Mouse (Mus musculus): ENCODE results near the gene Tspyl4. TPM values are rescaled to one million over a fixed set of nuclear protein-coding genes. Genes with fewer than 3 reads are reported as not detected.

Gene Tspyl4
- polyA plus RNA-seq, 1 experiment from 2014 or later: 6.3 TPM

DNA sequence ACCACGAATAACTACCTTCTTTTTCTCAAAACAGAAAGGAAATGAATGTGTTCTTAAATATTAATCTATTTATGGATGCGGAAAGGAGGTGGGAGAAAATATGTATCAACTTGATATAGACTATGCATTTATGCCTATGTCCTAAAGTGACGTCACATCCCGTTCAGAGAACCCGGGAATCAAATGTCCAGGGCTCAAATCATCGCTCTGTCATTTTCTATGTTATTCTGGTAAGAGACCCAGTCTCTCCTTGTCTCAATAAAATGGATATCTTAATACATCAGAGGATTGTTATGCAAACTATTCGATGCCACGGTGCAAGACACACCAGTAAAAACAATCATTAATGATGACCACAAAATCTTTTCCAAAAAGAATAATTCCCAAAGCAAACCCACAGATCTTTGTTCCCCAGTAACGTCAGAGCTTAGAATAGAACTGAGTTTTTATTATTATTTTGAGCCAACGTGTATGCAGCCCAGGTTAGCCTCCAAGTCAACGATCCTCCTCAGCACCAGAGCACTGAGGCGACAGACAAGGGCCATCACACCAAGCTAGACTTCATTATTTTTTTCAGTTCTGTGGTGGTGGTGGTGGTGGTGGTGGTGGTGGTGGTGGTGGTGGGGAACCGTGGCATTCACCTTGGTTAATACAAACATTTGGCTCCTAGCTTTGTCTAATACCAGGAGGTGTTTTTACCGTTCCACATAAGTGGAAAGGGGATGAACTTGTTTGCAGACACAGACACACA lies 15.9 kb upstream of the Tspyl4 start:
- Histone ChIP-seq H3K9ac (ENCODE audit: low read depth, low read length) (peak overlapping the region; percentile 98), H3K4me2 (peak overlapping the region; percentile 94), H3K27ac (ENCODE audit: low read depth, low read length) (peak overlapping the region; percentile 77; the same call in 1 of the 2 replicates), H3K9me3 (replicated peaks; ENCODE audit: control insufficient read depth, low read length) (no peaks in the 10 kb centered on the region), H3K36me3 (ENCODE audit: control insufficient read depth, insufficient read depth, low read length) (no peaks in the 10 kb centered on the region), H3K4me3 (ENCODE audit: low read depth, low read length) (peak overlapping the region; percentile 99), H3K4me1 (ENCODE audit: control insufficient read depth, insufficient read depth, low read length) (peaks cover 11% of the 10 kb centered on the region), H3K27me3 (ENCODE audit: control insufficient read depth, insufficient read depth, low read length) (no peaks in the 10 kb centered on the region)
- ATAC-seq (replicated peaks; ENCODE audit: insufficient number of reproducible peaks, low FRiP score, low TSS enrichment): peak; percentile 7
- WGBS (ENCODE audit: insufficient replicate concordance): 19% methylated on average over 14 of the region's 14 CpGs

DNA sequence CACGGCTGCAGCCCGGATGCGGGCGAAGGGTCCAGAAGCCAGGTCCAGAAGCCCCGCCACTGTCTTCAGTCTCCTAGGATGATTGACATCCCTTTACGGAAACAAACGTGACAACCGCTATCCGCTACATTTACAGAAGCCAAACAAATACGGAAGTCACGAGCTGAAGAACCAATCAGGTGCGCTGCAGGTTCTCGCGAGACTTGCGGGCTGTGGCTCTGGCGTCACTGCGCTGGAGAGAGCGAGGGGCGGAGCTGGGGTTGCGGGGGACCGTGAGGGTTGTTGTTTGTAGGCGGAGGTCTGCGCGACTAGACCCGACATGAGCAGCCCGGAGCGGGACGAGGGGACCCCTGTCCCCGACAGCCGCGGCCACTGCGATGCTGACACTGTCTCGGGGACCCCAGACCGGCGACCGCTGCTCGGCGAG lies 15.3 kb upstream of the Tspyl4 start, which contains the start of gene Tspyl1:
Tspyl1 (plus strand) TSS at position 229 of the 427 bp plus-strand sequence.
- Histone ChIP-seq H3K36me3 (ENCODE audit: control insufficient read depth, insufficient read depth, low read length) (no peaks in the 10 kb centered on the region), H3K27ac (ENCODE audit: low read depth, low read length) (peak within 1 kb of the TSS; percentile 77), H3K4me1 (ENCODE audit: control insufficient read depth, insufficient read depth, low read length) (peaks cover 11% of the 10 kb centered on the region), H3K9ac (ENCODE audit: low read depth, low read length) (peak within 1 kb of the TSS; percentile 98), H3K9me3 (replicated peaks; ENCODE audit: control insufficient read depth, low read length) (no peaks in the 10 kb centered on the region), H3K27me3 (ENCODE audit: control insufficient read depth, insufficient read depth, low read length) (no peaks in the 10 kb centered on the region), H3K4me2 (peak within 1 kb of the TSS; percentile 94), H3K4me3 (ENCODE audit: low read depth, low read length) (peak within 1 kb of the TSS; percentile 99)
- ATAC-seq (replicated peaks; ENCODE audit: insufficient number of reproducible peaks, low FRiP score, low TSS enrichment): peak; percentile 98
- WGBS (ENCODE audit: insufficient replicate concordance): under 1% methylated on average over 38 of the region's 38 CpGs

DNA sequence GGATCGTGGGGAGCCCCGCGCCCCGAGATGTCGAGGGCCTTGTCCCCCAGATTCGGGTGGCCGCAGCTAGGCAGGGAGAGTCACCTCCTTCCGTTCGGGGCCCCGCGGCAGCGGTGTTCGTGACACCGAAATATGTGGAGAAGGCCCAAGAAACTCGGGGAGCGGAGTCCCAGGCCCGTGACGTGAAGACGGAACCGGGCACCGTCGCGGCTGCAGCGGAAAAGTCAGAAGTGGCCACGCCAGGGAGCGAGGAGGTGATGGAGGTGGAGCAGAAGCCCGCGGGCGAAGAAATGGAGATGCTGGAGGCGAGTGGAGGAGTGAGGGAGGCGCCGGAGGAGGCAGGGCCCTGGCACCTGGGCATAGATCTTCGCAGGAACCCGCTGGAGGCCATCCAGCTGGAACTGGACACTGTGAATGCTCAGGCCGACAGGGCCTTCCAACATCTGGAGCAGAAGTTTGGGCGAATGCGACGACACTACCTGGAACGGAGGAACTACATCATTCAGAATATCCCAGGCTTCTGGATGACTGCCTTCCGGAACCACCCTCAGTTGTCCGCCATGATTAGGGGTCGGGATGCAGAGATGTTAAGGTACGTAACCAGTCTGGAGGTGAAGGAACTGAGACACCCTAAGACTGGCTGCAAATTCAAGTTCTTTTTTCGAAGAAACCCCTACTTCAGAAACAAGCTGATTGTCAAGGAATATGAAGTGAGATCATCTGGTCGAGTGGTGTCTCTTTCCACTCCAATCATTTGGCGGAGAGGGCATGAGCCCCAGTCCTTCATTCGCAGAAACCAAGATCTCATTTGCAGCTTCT lies 14.6 kb upstream of the Tspyl4 start:
- Histone ChIP-seq H3K27ac (ENCODE audit: low read depth, low read length) (peak overlapping the region; percentile 77), H3K36me3 (ENCODE audit: control insufficient read depth, insufficient read depth, low read length) (no peaks in the 10 kb centered on the region; the same call in 1 of the 2 replicates), H3K9ac (ENCODE audit: low read depth, low read length) (peak overlapping the region; percentile 98), H3K4me1 (ENCODE audit: control insufficient read depth, insufficient read depth, low read length) (peaks cover 11% of the 10 kb centered on the region), H3K27me3 (ENCODE audit: control insufficient read depth, insufficient read depth, low read length) (no peaks in the 10 kb centered on the region), H3K9me3 (replicated peaks; ENCODE audit: control insufficient read depth, low read length) (no peaks in the 10 kb centered on the region), H3K4me3 (ENCODE audit: low read depth, low read length) (peak overlapping the region; percentile 99), H3K4me2 (peak overlapping the region; percentile 94)
- ATAC-seq (replicated peaks; ENCODE audit: insufficient number of reproducible peaks, low FRiP score, low TSS enrichment): peak; percentile 35
- 3% methylated on average over 47 of the region's 47 CpGs for WGBS (ENCODE audit: insufficient replicate concordance)

DNA sequence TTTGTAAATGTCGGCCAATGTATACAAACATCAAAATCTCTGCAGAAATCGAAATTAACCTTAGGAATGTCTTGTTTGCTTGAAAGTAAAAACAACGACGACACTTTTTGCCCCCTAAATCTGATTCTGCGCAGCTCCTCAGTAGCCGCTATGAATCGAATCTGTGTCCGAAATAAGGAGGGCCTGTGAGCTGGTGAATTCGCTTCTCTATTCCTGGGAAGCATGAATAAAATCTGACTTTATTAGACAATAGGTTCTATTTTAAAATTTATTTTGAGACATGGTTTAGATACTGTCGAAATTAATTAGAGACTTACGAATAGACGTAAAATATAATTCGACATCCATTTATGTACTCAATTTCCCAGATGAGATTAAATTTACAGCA lies 337 bp upstream of the Tspyl4 start:
- H3K4me2 ChIP-seq: peak overlapping the region; percentile 94

DNA sequence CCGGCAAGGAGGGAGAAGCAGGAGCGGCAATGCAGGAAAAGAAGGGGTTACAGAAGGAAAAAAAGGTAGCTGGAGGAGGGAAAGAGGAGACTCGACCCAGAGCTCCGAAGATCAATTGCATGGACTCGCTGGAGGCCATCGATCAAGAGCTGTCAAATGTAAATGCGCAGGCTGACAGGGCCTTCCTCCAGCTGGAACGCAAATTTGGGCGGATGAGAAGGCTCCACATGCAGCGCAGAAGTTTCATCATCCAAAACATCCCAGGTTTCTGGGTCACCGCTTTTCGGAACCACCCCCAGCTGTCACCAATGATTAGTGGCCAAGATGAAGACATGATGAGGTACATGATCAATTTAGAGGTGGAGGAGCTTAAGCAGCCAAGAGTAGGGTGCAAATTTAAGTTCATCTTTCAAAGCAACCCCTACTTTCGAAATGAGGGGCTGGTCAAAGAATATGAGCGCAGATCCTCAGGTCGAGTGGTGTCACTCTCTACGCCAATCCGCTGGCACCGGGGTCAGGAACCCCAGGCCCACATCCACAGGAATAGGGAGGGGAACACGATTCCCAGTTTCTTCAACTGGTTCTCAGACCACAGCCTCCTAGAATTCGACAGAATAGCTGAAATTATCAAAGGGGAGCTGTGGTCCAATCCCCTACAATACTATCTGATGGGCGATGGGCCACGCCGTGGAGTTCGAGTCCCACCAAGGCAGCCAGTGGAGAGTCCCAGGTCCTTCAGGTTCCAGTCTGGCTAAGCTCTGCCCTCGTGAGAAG lies 925 bp downstream of the Tspyl4 start:
- WGBS (ENCODE audit: insufficient replicate concordance): 47% methylated on average over 25 of the region's 25 CpGs
- H3K4me3 ChIP-seq (ENCODE audit: low read depth, low read length): peak overlapping the region; percentile 78
- peak overlapping the region; percentile 94 for H3K4me2 ChIP-seq
- H3K4me1 ChIP-seq (ENCODE audit: control insufficient read depth, insufficient read depth, low read length): peaks cover 20% of the 10 kb centered on the region
- peak overlapping the region; percentile 75 for H3K9ac ChIP-seq (ENCODE audit: low read depth, low read length)
- H3K9me3 ChIP-seq (replicated peaks; ENCODE audit: control insufficient read depth, low read length): no peaks in the 10 kb centered on the region
- no peak overlapping the region for H3K27ac ChIP-seq (ENCODE audit: low read depth, low read length)
- no peak for ATAC-seq (replicated peaks; ENCODE audit: insufficient number of reproducible peaks, low FRiP score, low TSS enrichment)
- H3K36me3 ChIP-seq (ENCODE audit: control insufficient read depth, insufficient read depth, low read length): no peaks in the 10 kb centered on the region
- no peaks in the 10 kb centered on the region for H3K27me3 ChIP-seq (ENCODE audit: control insufficient read depth, insufficient read depth, low read length)

More for the DNA sequence above, 337 bp upstream of the Tspyl4 start:
- no peaks in the 10 kb centered on the region for H3K36me3 ChIP-seq (ENCODE audit: control insufficient read depth, insufficient read depth, low read length)
- no peak for ATAC-seq (replicated peaks; ENCODE audit: insufficient number of reproducible peaks, low FRiP score, low TSS enrichment)
- H3K9ac ChIP-seq (ENCODE audit: low read depth, low read length): peak overlapping the region; percentile 69
- no peaks in the 10 kb centered on the region for H3K9me3 ChIP-seq (replicated peaks; ENCODE audit: control insufficient read depth, low read length)
- H3K4me3 ChIP-seq (ENCODE audit: low read depth, low read length): peak overlapping the region; percentile 78
- H3K4me1 ChIP-seq (ENCODE audit: control insufficient read depth, insufficient read depth, low read length): peaks cover 20% of the 10 kb centered on the region
- WGBS (ENCODE audit: insufficient replicate concordance): 8% methylated on average over 13 of the region's 13 CpGs
- H3K27me3 ChIP-seq (ENCODE audit: control insufficient read depth, insufficient read depth, low read length): no peaks in the 10 kb centered on the region
- no peak overlapping the region for H3K27ac ChIP-seq (ENCODE audit: low read depth, low read length)

DNA sequence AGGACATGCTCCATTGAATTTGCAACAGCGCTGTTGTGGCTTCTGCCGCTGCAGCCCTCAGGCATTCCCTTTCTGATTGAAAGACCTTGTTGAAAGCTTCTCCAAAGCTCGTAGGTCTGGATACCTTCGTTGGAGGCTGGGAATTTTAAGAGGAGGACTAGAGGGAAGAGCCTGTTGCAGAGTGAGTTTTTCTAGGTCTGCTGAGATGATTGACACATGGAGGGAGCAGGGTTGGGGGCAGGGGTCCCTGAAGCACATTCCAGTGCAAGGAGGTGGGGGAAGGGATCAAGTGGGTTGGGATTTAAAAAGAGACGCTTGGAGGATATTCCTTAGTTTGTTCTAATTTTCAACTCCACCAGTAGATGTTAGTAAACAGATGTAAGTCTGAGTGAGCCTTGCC lies 3.1 kb downstream of the Tspyl4 start:
- peak overlapping the region; percentile 94 for H3K4me2 ChIP-seq
- H3K9me3 ChIP-seq (replicated peaks; ENCODE audit: control insufficient read depth, low read length): no peaks in the 10 kb centered on the region
- peaks cover 20% of the 10 kb centered on the region for H3K4me1 ChIP-seq (ENCODE audit: control insufficient read depth, insufficient read depth, low read length)
- H3K9ac ChIP-seq (ENCODE audit: low read depth, low read length): no peak overlapping the region
- H3K4me3 ChIP-seq (ENCODE audit: low read depth, low read length): peak overlapping the region; percentile 23
- no peak overlapping the region for H3K27ac ChIP-seq (ENCODE audit: low read depth, low read length)
- ATAC-seq (replicated peaks; ENCODE audit: insufficient number of reproducible peaks, low FRiP score, low TSS enrichment): no peak
- no peaks in the 10 kb centered on the region for H3K36me3 ChIP-seq (ENCODE audit: control insufficient read depth, insufficient read depth, low read length)
- no peaks in the 10 kb centered on the region for H3K27me3 ChIP-seq (ENCODE audit: control insufficient read depth, insufficient read depth, low read length)
- WGBS (ENCODE audit: insufficient replicate concordance): 24% methylated on average over 5 of the region's 5 CpGs

DNA sequence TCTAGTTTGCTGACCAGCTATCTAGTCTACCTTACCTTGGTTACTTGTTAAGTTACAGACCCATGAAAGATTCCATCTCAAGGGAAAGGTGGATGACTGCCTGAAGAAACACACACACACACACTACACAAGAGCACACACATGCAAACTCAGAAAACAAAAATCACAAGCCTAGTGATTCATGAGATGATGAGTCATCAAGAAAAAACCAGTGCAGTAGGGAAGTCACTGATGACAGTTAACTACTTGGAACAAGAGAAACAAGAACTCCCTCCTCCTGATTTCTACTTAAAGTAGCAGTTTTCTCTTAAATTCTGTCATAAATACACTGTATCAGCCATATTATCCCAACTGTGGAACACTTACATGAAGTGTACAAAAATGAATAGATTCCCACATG lies 9.8 kb downstream of the Tspyl4 start:
- no peak for ATAC-seq (replicated peaks; ENCODE audit: insufficient number of reproducible peaks, low FRiP score, low TSS enrichment)
- Histone ChIP-seq H3K4me3 (ENCODE audit: low read depth, low read length) (no peak overlapping the region), H3K4me2 (no peak overlapping the region), H3K4me1 (ENCODE audit: control insufficient read depth, insufficient read depth, low read length) (no peaks in the 10 kb centered on the region), H3K9me3 (replicated peaks; ENCODE audit: control insufficient read depth, low read length) (no peaks in the 10 kb centered on the region), H3K27me3 (ENCODE audit: control insufficient read depth, insufficient read depth, low read length) (no peaks in the 10 kb centered on the region), H3K36me3 (ENCODE audit: control insufficient read depth, insufficient read depth, low read length) (no peaks in the 10 kb centered on the region), H3K27ac (ENCODE audit: low read depth, low read length) (no peak overlapping the region), H3K9ac (ENCODE audit: low read depth, low read length) (no peak overlapping the region)

DNA sequence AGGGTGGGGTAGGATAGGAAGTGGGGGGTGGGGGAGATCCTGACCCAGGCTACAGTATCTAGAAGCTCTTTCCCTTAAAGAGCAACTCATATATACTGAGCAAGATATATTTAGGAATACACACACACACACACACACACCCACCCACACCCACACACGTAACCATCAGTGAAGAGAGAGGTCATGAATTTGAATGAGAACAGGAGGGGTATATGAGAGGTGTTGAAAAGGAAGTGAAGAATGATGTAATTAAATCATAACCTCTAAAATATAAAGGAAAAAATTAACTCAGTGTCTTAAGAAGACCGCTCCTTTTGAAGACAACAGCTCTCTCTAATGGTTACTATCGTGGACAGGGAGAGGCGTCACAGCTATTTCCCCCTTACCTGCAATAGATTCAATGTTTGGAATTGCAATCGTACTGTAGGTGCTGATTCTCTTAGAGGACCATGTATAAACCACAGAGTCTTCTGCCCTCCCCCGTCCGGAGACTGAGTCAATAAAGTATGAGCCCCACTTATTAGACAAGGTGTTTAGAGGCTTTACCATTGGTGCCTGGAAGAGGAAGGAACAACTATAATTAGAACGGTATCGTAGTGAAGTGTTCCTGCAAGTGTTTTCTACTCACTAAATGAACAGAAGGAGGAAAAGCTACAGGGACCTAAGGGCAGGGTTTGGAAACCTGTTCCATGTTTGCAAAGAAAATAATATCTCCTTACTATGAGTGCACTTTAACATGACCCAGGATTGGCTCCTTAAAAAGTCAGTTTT lies 12.9 kb downstream of the Tspyl4 start:
- no peak for ATAC-seq (replicated peaks; ENCODE audit: insufficient number of reproducible peaks, low FRiP score, low TSS enrichment)

More for the DNA sequence above, 12.9 kb downstream of the Tspyl4 start:
- WGBS (ENCODE audit: insufficient replicate concordance): 69% methylated on average over 9 of the region's 9 CpGs
- Histone ChIP-seq H3K4me2 (no peak overlapping the region), H3K36me3 (ENCODE audit: control insufficient read depth, insufficient read depth, low read length) (no peaks in the 10 kb centered on the region), H3K9ac (ENCODE audit: low read depth, low read length) (no peak overlapping the region), H3K4me1 (ENCODE audit: control insufficient read depth, insufficient read depth, low read length) (no peaks in the 10 kb centered on the region), H3K27ac (ENCODE audit: low read depth, low read length) (no peak overlapping the region), H3K4me3 (ENCODE audit: low read depth, low read length) (no peak overlapping the region), H3K27me3 (ENCODE audit: control insufficient read depth, insufficient read depth, low read length) (no peaks in the 10 kb centered on the region), H3K9me3 (replicated peaks; ENCODE audit: control insufficient read depth, low read length) (no peaks in the 10 kb centered on the region)
